Mouse (Mus musculus) CD4-positive, CD25-positive, alpha-beta regulatory T cell, adult 2 months (primary cell): ENCODE results near the gene Kcnd3.

Source experiments
- DNase-seq: peaks from one replicate; pipeline ENCODE4 v3.0.0-alpha.2; 2012; ENCODE audit warnings: low read depth, low spot score

Gene Kcnd3

DNA sequence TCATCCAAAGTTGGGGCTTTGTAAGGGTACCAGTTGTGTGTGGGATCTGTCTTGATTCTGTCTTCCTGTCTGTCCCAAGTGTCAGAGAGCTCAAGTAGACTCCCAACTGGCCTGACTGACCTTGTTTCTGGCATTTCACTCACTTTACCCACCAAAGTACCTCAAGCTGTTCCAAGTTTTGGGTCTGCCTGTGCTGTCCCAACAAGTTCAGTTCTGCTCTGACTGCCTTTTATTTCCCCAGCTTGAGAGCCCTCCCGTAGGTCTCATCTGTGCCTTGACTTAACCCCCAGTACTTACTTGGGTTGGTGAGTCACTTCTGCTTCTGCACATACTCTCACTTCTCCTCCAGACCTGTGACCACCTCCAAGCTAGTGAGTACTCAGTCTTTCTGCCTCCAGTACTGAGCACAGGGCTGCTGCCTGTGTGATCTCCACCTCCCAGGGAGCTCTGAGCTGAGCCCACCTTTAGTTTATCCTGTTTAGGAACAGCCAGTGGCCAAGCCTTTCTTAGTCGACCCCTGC, 269.6 kb downstream of the Kcnd3 start:
- DNase-seq, result no peak

DNA sequence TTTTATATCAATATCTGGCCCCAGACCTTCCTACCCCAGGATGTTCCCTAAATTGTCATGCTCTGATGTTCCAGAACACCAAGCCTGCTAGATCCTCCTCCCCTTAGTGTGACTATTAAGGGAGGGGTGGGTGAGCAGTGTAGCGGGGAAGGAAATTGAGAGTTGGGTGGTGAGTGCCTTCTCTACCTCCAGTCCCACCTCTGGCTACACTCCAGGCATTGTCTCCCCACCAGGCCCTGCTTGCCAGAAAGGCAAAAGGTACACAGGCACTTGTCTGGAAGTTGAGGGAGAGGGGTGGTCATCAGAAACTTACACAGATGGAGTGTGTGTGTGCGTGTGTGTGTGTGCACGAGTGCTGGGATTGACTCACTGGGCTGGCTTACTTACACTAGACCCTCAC, 270.4 kb downstream of the Kcnd3 start:
- no peak for DNase-seq
